8 mouse cellular contexts compared by ENCODE assay signal in genomic region chr3:104666950-104667349, GRCm38 (mm10). TPM values are rescaled to one million over a fixed set of nuclear protein-coding genes. Genes with fewer than 3 reads are reported as not detected.
A peak's percentile ranks its signal among the peaks of the same experiment; 100 is the strongest.
DNase-seq lines count a peak whose midpoint lies in the region; TF ChIP-seq lines count a peak whose summit lies in the region.

No protein-coding gene starts in this region.

- H3K4me3 ChIP-seq in cerebellum, adult 2 months (replicated peaks; ENCODE audit: insufficient read depth, low read depth, low read length): no peak overlapping the region

- no peak for TF ChIP-seq POLR2A in cerebellum, adult 2 months (IDR thresholded peaks at IDR 0.05; ENCODE audit: borderline replicate concordance, insufficient read depth, low read length)

- peak; percentile 55 to 59 for DNase-seq in cerebellum, postnatal 14 days
- no peak for DNase-seq in cerebellum, adult 2 months
- peak; percentile 84 for DNase-seq in right cerebral cortex, adult 18-20 months
- no peak for DNase-seq in right cerebral cortex, postnatal 4 days
- DNase-seq in layer of hippocampus, adult 18-20 months (ENCODE audit: low spot score in 2 of 2): peak; percentile 82 to 93
- peak; percentile 74 for DNase-seq in right cerebral cortex, postnatal 25 days
- no peak for DNase-seq in thymus, postnatal 4 days
- DNase-seq in urinary bladder, postnatal 4 days (ENCODE audit: low spot score in 2 of 2): no peak

- no peak overlapping the region for H3K27ac ChIP-seq in cerebellum, adult 2 months (ENCODE audit: insufficient read depth, low read length)

- no peak for TF ChIP-seq CTCF in cerebellum, adult 2 months (IDR thresholded peaks at IDR 0.05; ENCODE audit: borderline replicate concordance, insufficient read depth, low read depth, low read length)

- peaks cover 7% of the 10 kb centered on the region for H3K4me1 ChIP-seq in cerebellum, adult 2 months (ENCODE audit: control insufficient read depth, insufficient read depth, low read length)

- H3K27me3 ChIP-seq in cerebellum, adult 2 months (ENCODE audit: control insufficient read depth, insufficient read depth, low read length): no peaks in the 10 kb centered on the region

- WGBS in cerebellum, adult 2 months: 52% methylated on average over 4 of the region's 4 CpGs

RNA-seq across cellular contexts. Expression of gene Slc16a1, which starts 28.5 kb away (rescaled TPM):
- 29.9 and 31.9 TPM in 2 replicates for polyA plus RNA-seq in cerebellum, adult 2 months (2012; rRNA removed)
- 10 to 100 TPM; 24.8 to 25.2 TPM for total RNA-seq in layer of hippocampus, adult 18-20 months (2021)

Comparison
In these comparisons a context has a peak if more than half of its experiments do, and no peak if none do; other contexts are left out.
1. DNase-seq: peak in cerebellum, postnatal 14 days (2 of 2), right cerebral cortex, adult 18-20 months (single experiment), layer of hippocampus, adult 18-20 months (2 of 2) and right cerebral cortex, postnatal 25 days (single experiment); none in cerebellum, adult 2 months (0 of 2), right cerebral cortex, postnatal 4 days (single experiment), thymus, postnatal 4 days (single experiment) and urinary bladder, postnatal 4 days (0 of 2).